Mouse (Mus musculus) hindbrain, embryonic 16.5 days (tissue): ENCODE data around the gene Spata6. TPM values are rescaled to one million over a fixed set of nuclear protein-coding genes. Genes with fewer than 3 reads are reported as not detected.
A peak's percentile ranks its signal among the peaks of the same experiment; 100 is the strongest.

Experiments
- ATAC-seq: fragments of 200-750 bp; cut with Nextera tagmentation; 2 replicates; pipeline ENCODE4 v1.8.0; 2017; ENCODE audit warnings: moderate TSS enrichment, moderate library complexity
- H3K27ac ChIP-seq: fragments of 300-500 bp; sonication (generic); 2 replicates; pipeline ENCODE4 v1.5.1; 2014; ENCODE audit warnings: low read depth, mild to moderate bottlenecking, control low read depth, low read length, moderate library complexity
- H3K27me3 ChIP-seq: fragments of 300-500 bp; sonication (generic); replicated peaks from 2 replicates; pipeline ENCODE4 v1.6.1; 2014; ENCODE audit warnings: low read length; ENCODE audit not compliant: control insufficient read depth, insufficient read depth
- H3K36me3 ChIP-seq: fragments of 300-500 bp; sonication (generic); 2 replicates; pipeline ENCODE4 v1.6.1; 2014; ENCODE audit warnings: mild to moderate bottlenecking, low read length, moderate library complexity, mixed read lengths; ENCODE audit not compliant: control insufficient read depth, insufficient read depth
- H3K4me1 ChIP-seq: fragments of 300-500 bp; sonication (generic); 2 replicates; pipeline ENCODE4 v1.6.1; 2014; ENCODE audit warnings: low read depth, low read length; ENCODE audit not compliant: control insufficient read depth, insufficient read depth
- H3K4me2 ChIP-seq: fragments of 300-500 bp; sonication (generic); 2 replicates; pipeline ENCODE4 v1.6.1; 2014; ENCODE audit warnings: mild to moderate bottlenecking, low read length, control low read depth, moderate library complexity
- H3K4me3 ChIP-seq: fragments of 300-500 bp; sonication (generic); 2 replicates; pipeline ENCODE4 v1.5.1; 2014; ENCODE audit warnings: mild to moderate bottlenecking, low read length, control low read depth, moderate library complexity
- H3K9ac ChIP-seq: fragments of 300-500 bp; sonication (generic); 2 replicates; pipeline ENCODE4 v1.6.1; 2014; ENCODE audit warnings: low read depth, mild to moderate bottlenecking, control low read depth, low read length, moderate library complexity
- H3K9me3 ChIP-seq: fragments of 300-500 bp; sonication (generic); 2 replicates; pipeline ENCODE4 v1.6.1; 2014; ENCODE audit warnings: mild to moderate bottlenecking, low read length, moderate library complexity; ENCODE audit not compliant: control insufficient read depth
- WGBS: fragments of 180-500 bp; shearing (Covaris S2); extraction: QIAGEN DNeasy Blood & Tissue Kit; methylation state at CpG from one replicate; pipeline ENCODE4 v1.1.7; 2014; 5-methylcytosine and 5-hydroxymethylcytosine counted together
- polyA plus RNA-seq: library from polyadenylated mRNA; unstranded; fragments of >200 nt; fragmentation: Nextera tagmentation; extraction: Ambion mirVana; gene quantifications from 2 replicates; pipeline ENCODE4 v1.2.1, GENCODE M21; 2015

Spata6 gene
- polyA plus RNA-seq, 1 experiment from 2014 or later: 16.8 TPM

- no peaks in the 10 kb centered on the region for H3K9me3 ChIP-seq
- 37% methylated on average over 4 of the region's 4 CpGs for WGBS
- H3K27ac ChIP-seq: no peak overlapping the region
- H3K4me1 ChIP-seq: no peaks in the 10 kb centered on the region; the same call in 1 of the 2 replicates
- no peaks in the 10 kb centered on the region for H3K27me3 ChIP-seq
- H3K4me2 ChIP-seq: no peak overlapping the region
- ATAC-seq: 0 out of 2 replicates have a peak, but pooled peaks have one; percentile 17
- H3K36me3 ChIP-seq: no peaks in the 10 kb centered on the region
- no peak overlapping the region for H3K4me3 ChIP-seq
- H3K9ac ChIP-seq: no peak overlapping the region
Observed at GRCm38 (mm10) chr4:111780533-111780932, 60.7 kb downstream of the Spata6 start.

GRCm38 (mm10) chr4:111799892-111800291, 80.1 kb downstream of the Spata6 start:
- no peaks in the 10 kb centered on the region for H3K4me1 ChIP-seq
- no peak for ATAC-seq
- 93% methylated on average over 3 of the region's 3 CpGs for WGBS
- H3K9me3 ChIP-seq: no peaks in the 10 kb centered on the region
- H3K27ac ChIP-seq: no peak overlapping the region
- H3K4me3 ChIP-seq: no peak overlapping the region
- H3K9ac ChIP-seq: no peak overlapping the region
- H3K4me2 ChIP-seq: no peak overlapping the region
- no peaks in the 10 kb centered on the region for H3K36me3 ChIP-seq
- no peaks in the 10 kb centered on the region for H3K27me3 ChIP-seq

- H3K36me3 ChIP-seq: no peaks in the 10 kb centered on the region
- no peak overlapping the region for H3K27ac ChIP-seq
- H3K4me2 ChIP-seq: no peak overlapping the region
- no peak overlapping the region for H3K4me3 ChIP-seq
- no peak overlapping the region for H3K9ac ChIP-seq
- no peaks in the 10 kb centered on the region for H3K9me3 ChIP-seq
- ATAC-seq: no peak
- WGBS: 84% methylated on average over 2 of the region's 2 CpGs
- H3K4me1 ChIP-seq: no peaks in the 10 kb centered on the region
- no peaks in the 10 kb centered on the region for H3K27me3 ChIP-seq
Observed at GRCm38 (mm10) chr4:111803164-111803563, 83.4 kb downstream of the Spata6 start.

GRCm38 (mm10) chr4:111817478-111817877, 97.7 kb downstream of the Spata6 start:
- Histone ChIP-seq H3K36me3 (no peaks in the 10 kb centered on the region), H3K9me3 (no peaks in the 10 kb centered on the region), H3K9ac (no peak overlapping the region), H3K4me1 (no peaks in the 10 kb centered on the region), H3K4me2 (no peak overlapping the region), H3K27me3 (no peaks in the 10 kb centered on the region), H3K27ac (no peak overlapping the region), H3K4me3 (no peak overlapping the region)
- WGBS: 71% methylated on average over 4 of the region's 4 CpGs
- ATAC-seq: no peak

DNA sequence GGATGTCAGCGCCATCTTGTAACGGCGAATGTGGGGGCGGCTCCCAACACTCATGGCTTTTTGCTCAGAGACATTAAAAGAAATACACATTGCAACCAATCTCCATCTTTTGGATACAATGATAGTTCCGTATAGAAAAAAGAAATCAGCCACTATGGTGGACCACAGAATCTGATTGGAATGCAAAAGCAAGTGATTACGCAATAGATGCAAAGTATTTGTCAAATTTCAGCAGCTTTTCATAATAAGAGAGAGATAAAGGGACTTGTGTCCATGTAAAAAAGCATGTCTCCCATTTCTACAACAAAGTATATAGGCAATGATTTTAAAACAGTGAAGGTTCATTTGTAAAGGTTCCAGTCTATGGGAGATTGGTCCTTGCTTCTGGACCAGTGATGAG, 119.1 kb downstream of the Spata6 start:
- no peak overlapping the region for H3K9ac ChIP-seq
- H3K4me2 ChIP-seq: no peak overlapping the region
- H3K27me3 ChIP-seq: no peaks in the 10 kb centered on the region
- no peak for ATAC-seq
- no peaks in the 10 kb centered on the region for H3K36me3 ChIP-seq
- no peak overlapping the region for H3K27ac ChIP-seq
- H3K4me3 ChIP-seq: no peak overlapping the region
- H3K9me3 ChIP-seq: no peaks in the 10 kb centered on the region
- 94% methylated on average over 6 of the region's 6 CpGs for WGBS
- H3K4me1 ChIP-seq: no peaks in the 10 kb centered on the region

DNA sequence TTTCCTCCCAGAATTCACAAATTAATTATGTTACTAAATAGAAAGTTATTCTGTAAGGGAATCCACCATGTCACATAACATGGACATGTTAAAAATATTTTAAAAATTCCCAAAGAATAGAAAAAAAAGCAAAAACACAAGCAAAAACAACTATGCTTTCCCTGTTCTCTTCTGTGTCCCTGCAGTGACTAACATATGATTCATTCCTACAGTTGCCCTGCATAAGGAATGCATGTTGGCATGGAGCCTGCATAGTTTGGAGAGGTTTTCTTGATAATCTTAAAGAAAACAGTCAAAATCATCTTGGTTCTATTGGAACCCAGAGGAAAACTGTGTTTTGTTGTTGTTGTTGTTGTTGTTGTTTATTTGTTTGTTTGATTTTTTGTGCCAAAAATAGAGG, 132.8 kb downstream of the Spata6 start:
- Histone ChIP-seq H3K9ac (no peak overlapping the region), H3K4me3 (no peak overlapping the region)
- ATAC-seq: no peak

GRCm38 (mm10) chr4:111866701-111867100, 146.9 kb downstream of the Spata6 start:
- no peak overlapping the region for H3K4me2 ChIP-seq
- H3K9me3 ChIP-seq: no peaks in the 10 kb centered on the region
- H3K36me3 ChIP-seq: no peaks in the 10 kb centered on the region
- ATAC-seq: no peak
- H3K4me3 ChIP-seq: no peak overlapping the region
- no peak overlapping the region for H3K27ac ChIP-seq
- H3K9ac ChIP-seq: no peak overlapping the region
- no peaks in the 10 kb centered on the region for H3K4me1 ChIP-seq
- H3K27me3 ChIP-seq: no peaks in the 10 kb centered on the region
- WGBS: 86% methylated on average over 5 of the region's 5 CpGs

More for the DNA sequence above, 132.8 kb downstream of the Spata6 start:
- Histone ChIP-seq H3K36me3 (no peaks in the 10 kb centered on the region), H3K27me3 (no peaks in the 10 kb centered on the region), H3K9me3 (no peaks in the 10 kb centered on the region), H3K4me1 (no peaks in the 10 kb centered on the region), H3K27ac (no peak overlapping the region), H3K4me2 (no peak overlapping the region)

- no peak for ATAC-seq
- Histone ChIP-seq H3K27me3 (no peaks in the 10 kb centered on the region), H3K9me3 (no peaks in the 10 kb centered on the region), H3K36me3 (no peaks in the 10 kb centered on the region), H3K4me1 (no peaks in the 10 kb centered on the region), H3K9ac (no peak overlapping the region), H3K27ac (no peak overlapping the region), H3K4me3 (no peak overlapping the region), H3K4me2 (no peak overlapping the region)
- WGBS: 86% methylated on average over 2 of the region's 2 CpGs
Observed at GRCm38 (mm10) chr4:111867743-111868401, 148.1 kb downstream of the Spata6 start.
